Mouse (Mus musculus) neural tube, embryonic 12.5 days (tissue): ENCODE data around the gene Guk1. TPM values are rescaled to one million over a fixed set of nuclear protein-coding genes. Genes with fewer than 3 reads are reported as not detected.
"Not testable (repeated sequence)": the region's sequence is repeated elsewhere in the genome, so short reads cannot be mapped to it uniquely, and the experiment has no call there.

Experiments used
- ATAC-seq: fragments of 200-750 bp; cut with Nextera tagmentation; 2 replicates; pipeline ENCODE4 v1.8.0; 2017; ENCODE audit warnings: low read depth, mild to moderate bottlenecking, moderate TSS enrichment, moderate library complexity; ENCODE audit not compliant: low FRiP score
- H3K27ac ChIP-seq: fragments of 300-500 bp; sonication (generic); 2 replicates; pipeline ENCODE4 v1.5.1; 2016
- H3K27me3 ChIP-seq: fragments of 300-500 bp; sonication (generic); replicated peaks from 2 replicates; pipeline ENCODE4 v1.6.1; 2016; ENCODE audit warnings: mild to moderate bottlenecking
- H3K36me3 ChIP-seq: fragments of 300-500 bp; sonication (generic); 2 replicates; pipeline ENCODE4 v1.6.1; 2016; ENCODE audit warnings: mild to moderate bottlenecking
- H3K4me1 ChIP-seq: fragments of 300-500 bp; sonication (generic); 2 replicates; pipeline ENCODE4 v1.6.1; 2016
- H3K4me2 ChIP-seq: fragments of 300-500 bp; sonication (generic); replicated peaks from 2 replicates; pipeline ENCODE4 v1.6.1; 2016; ENCODE audit warnings: mild to moderate bottlenecking
- H3K4me3 ChIP-seq: fragments of 300-500 bp; sonication (generic); 2 replicates; pipeline ENCODE4 v1.5.1; 2016
- H3K9ac ChIP-seq: fragments of 300-500 bp; sonication (generic); 2 replicates; pipeline ENCODE4 v1.6.1; 2016; ENCODE audit warnings: mild to moderate bottlenecking
- H3K9me3 ChIP-seq: fragments of 300-500 bp; sonication (generic); 2 replicates; pipeline ENCODE4 v1.6.1; 2016; ENCODE audit warnings: mild to moderate bottlenecking
- WGBS: fragments of 180-500 bp; shearing (Covaris S2); methylation state at CpG from one replicate; pipeline ENCODE4 v1.1.7; 2016; 5-methylcytosine and 5-hydroxymethylcytosine counted together
- polyA plus RNA-seq: library from polyadenylated mRNA; unstranded; fragments of >200 nt; fragmentation: Nextera tagmentation; extraction: Ambion mirVana; gene quantifications from 2 replicates; pipeline ENCODE4 v1.2.1, GENCODE M21; 2016

Guk1 gene
- polyA plus RNA-seq, 1 experiment from 2014 or later, result 111 TPM

GRCm38 (mm10) chr11:59224470-59224869 is 32.5 kb upstream of the Guk1 start:
- H3K4me3 ChIP-seq, result no peak overlapping the region
- peaks cover 30% of the 10 kb centered on the region for H3K4me1 ChIP-seq
- no peak for ATAC-seq
- H3K9me3 ChIP-seq, result no peaks in the 10 kb centered on the region
- H3K4me2 ChIP-seq, result no peak overlapping the region
- 77% methylated on average over 2 of the region's 2 CpGs for WGBS
- peaks cover 16% of the 10 kb centered on the region; the same call in 1 of the 2 replicates for H3K36me3 ChIP-seq
- no peaks in the 10 kb centered on the region for H3K27me3 ChIP-seq
- no peak overlapping the region for H3K9ac ChIP-seq
- no peak overlapping the region for H3K27ac ChIP-seq

- Histone ChIP-seq H3K4me2 (no peak overlapping the region), H3K4me1 (peaks cover 30% of the 10 kb centered on the region), H3K27me3 (no peaks in the 10 kb centered on the region), H3K27ac (no peak overlapping the region), H3K4me3 (no peak overlapping the region), H3K9me3 (no peaks in the 10 kb centered on the region), H3K9ac (no peak overlapping the region), H3K36me3 (peaks cover 19% of the 10 kb centered on the region; the same call in 1 of the 2 replicates)
- ATAC-seq, result no peak
- WGBS, result 95% methylated on average over 3 of the region's 3 CpGs
Observed at GRCm38 (mm10) chr11:59224025-59224424, 32.0 kb upstream of the Guk1 start.

- no peaks in the 10 kb centered on the region for H3K27me3 ChIP-seq
- peaks cover 24% of the 10 kb centered on the region; the same call in 1 of the 2 replicates for H3K36me3 ChIP-seq
Observed at GRCm38 (mm10) chr11:59222306-59222705, 30.3 kb upstream of the Guk1 start.

GRCm38 (mm10) chr11:59221604-59222003 is 29.6 kb upstream of the Guk1 start:
- ATAC-seq, result no peak
- Histone ChIP-seq H3K27me3 (no peaks in the 10 kb centered on the region), H3K4me2 (no peak overlapping the region), H3K27ac (no peak overlapping the region), H3K4me1 (peaks cover 18% of the 10 kb centered on the region), H3K36me3 (peaks cover 24% of the 10 kb centered on the region; the same call in 1 of the 2 replicates), H3K9me3 (no peaks in the 10 kb centered on the region), H3K9ac (no peak overlapping the region), H3K4me3 (no peak overlapping the region)

More at GRCm38 (mm10) chr11:59222306-59222705, 30.3 kb upstream of the Guk1 start:
- no peak overlapping the region for H3K4me3 ChIP-seq
- peaks cover 24% of the 10 kb centered on the region for H3K4me1 ChIP-seq
- H3K4me2 ChIP-seq, result no peak overlapping the region
- 92% methylated on average over 4 of the region's 4 CpGs for WGBS
- no peak overlapping the region for H3K9ac ChIP-seq
- H3K27ac ChIP-seq, result no peak overlapping the region
- ATAC-seq, result no peak
- H3K9me3 ChIP-seq, result no peaks in the 10 kb centered on the region

GRCm38 (mm10) chr11:59219064-59219463 is 27.1 kb upstream of the Guk1 start:
- Histone ChIP-seq H3K4me1 (no peaks in the 10 kb centered on the region), H3K4me2 (no peak overlapping the region), H3K9me3 (no peaks in the 10 kb centered on the region), H3K36me3 (peaks cover 24% of the 10 kb centered on the region; the same call in 1 of the 2 replicates), H3K4me3 (no peak overlapping the region), H3K27ac (no peak overlapping the region), H3K9ac (no peak overlapping the region), H3K27me3 (no peaks in the 10 kb centered on the region)
- no peak for ATAC-seq

GRCm38 (mm10) chr11:59218389-59218998 is 26.5 kb upstream of the Guk1 start:
- 92% methylated on average over 4 of the region's 4 CpGs for WGBS
- H3K4me3 ChIP-seq, result no peak overlapping the region
- H3K36me3 ChIP-seq, result peaks cover 22% of the 10 kb centered on the region; the same call in 1 of the 2 replicates
- no peak overlapping the region for H3K27ac ChIP-seq
- no peaks in the 10 kb centered on the region for H3K4me1 ChIP-seq
- H3K4me2 ChIP-seq, result no peak overlapping the region
- no peaks in the 10 kb centered on the region for H3K27me3 ChIP-seq
- no peak overlapping the region for H3K9ac ChIP-seq
- H3K9me3 ChIP-seq, result no peaks in the 10 kb centered on the region
- ATAC-seq, result no peak

- Histone ChIP-seq H3K4me3 (no peak overlapping the region), H3K9ac (no peak overlapping the region), H3K4me2 (no peak overlapping the region), H3K4me1 (no peaks in the 10 kb centered on the region), H3K9me3 (no peaks in the 10 kb centered on the region), H3K36me3 (peaks cover 34% of the 10 kb centered on the region), H3K27me3 (no peaks in the 10 kb centered on the region), H3K27ac (no peak overlapping the region)
- 97% methylated on average over 3 of the region's 3 CpGs for WGBS
- no peak for ATAC-seq
Observed at GRCm38 (mm10) chr11:59216955-59217354, 24.9 kb upstream of the Guk1 start.

- WGBS, result 93% methylated on average over 12 of the region's 12 CpGs
- ATAC-seq, result no peak
- no peaks in the 10 kb centered on the region for H3K9me3 ChIP-seq
Observed at GRCm38 (mm10) chr11:59212892-59213494, 21.0 kb upstream of the Guk1 start.

GRCm38 (mm10) chr11:59212320-59212719 is 20.3 kb upstream of the Guk1 start:
- H3K4me1 ChIP-seq, result peaks cover 13% of the 10 kb centered on the region
- not testable (repeated sequence) for H3K27ac ChIP-seq, H3K4me3 ChIP-seq, H3K27me3 ChIP-seq, H3K9me3 ChIP-seq, ATAC-seq, H3K9ac ChIP-seq, H3K4me2 ChIP-seq
- WGBS, result 88% methylated on average over 12 of the region's 12 CpGs
- H3K36me3 ChIP-seq, result peaks cover 41% of the 10 kb centered on the region

More at GRCm38 (mm10) chr11:59212892-59213494, 21.0 kb upstream of the Guk1 start:
- Histone ChIP-seq H3K4me2 (no peak overlapping the region), H3K9ac (no peak overlapping the region), H3K27ac (no peak overlapping the region), H3K4me3 (no peak overlapping the region), H3K36me3 (peaks cover 44% of the 10 kb centered on the region), H3K27me3 (no peaks in the 10 kb centered on the region), H3K4me1 (peaks cover 13% of the 10 kb centered on the region)

- H3K27ac ChIP-seq, ATAC-seq, H3K27me3 ChIP-seq, H3K4me3 ChIP-seq, H3K9ac ChIP-seq, H3K9me3 ChIP-seq, H3K4me2 ChIP-seq: not testable (repeated sequence)
- peaks cover 13% of the 10 kb centered on the region for H3K4me1 ChIP-seq
- WGBS, result 90% methylated on average over 9 of the region's 9 CpGs
- peaks cover 43% of the 10 kb centered on the region for H3K36me3 ChIP-seq
Observed at GRCm38 (mm10) chr11:59211561-59211960, 19.5 kb upstream of the Guk1 start.

- Histone ChIP-seq H3K4me1 (peaks cover 13% of the 10 kb centered on the region), H3K4me2 (no peak overlapping the region), H3K4me3 (no peak overlapping the region), H3K9ac (no peak overlapping the region), H3K27me3 (no peaks in the 10 kb centered on the region), H3K27ac (no peak overlapping the region), H3K9me3 (no peaks in the 10 kb centered on the region), H3K36me3 (peaks cover 57% of the 10 kb centered on the region)
- no peak for ATAC-seq
- WGBS, result 81% methylated on average over 4 of the region's 4 CpGs
Observed at GRCm38 (mm10) chr11:59210020-59210419, 18.0 kb upstream of the Guk1 start.

- Histone ChIP-seq H3K4me2 (peak overlapping the region; percentile 91), H3K36me3 (peaks cover 60% of the 10 kb centered on the region), H3K4me3 (peak overlapping the region; percentile 89; the same call in 1 of the 2 replicates), H3K27ac (no peak overlapping the region), H3K9ac (no peak overlapping the region), H3K27me3 (no peaks in the 10 kb centered on the region), H3K4me1 (peaks cover 13% of the 10 kb centered on the region), H3K9me3 (no peaks in the 10 kb centered on the region)
- WGBS, result 81% methylated on average over 5 of the region's 5 CpGs
- ATAC-seq, result no peak
Observed at GRCm38 (mm10) chr11:59209580-59209979, 17.6 kb upstream of the Guk1 start.
